Mouse (Mus musculus): ENCODE measurements at regions not wholly inside any gene's neighbourhood (a gene's known extent, or its start where the extent isn't known, plus 50 kb on each side); places are given as distances from the start of the nearest gene placed in this dataset.

GRCm38 (mm10) chr4:68284845-68285244, 669.4 kb downstream of the Brinp1 start:
- Histone ChIP-seq H3K4me2 (replicated peaks; ENCODE audit: low read depth, low read length) (no peak overlapping the region), H3K4me3 (ENCODE audit: low read depth, low read length) (no peak overlapping the region), H3K4me1 (replicated peaks; ENCODE audit: control insufficient read depth, insufficient read depth, low read length) (no peaks in the 10 kb centered on the region), H3K36me3 (ENCODE audit: control insufficient read depth, insufficient read depth, low read length) (no peaks in the 10 kb centered on the region), H3K9ac (ENCODE audit: low read depth, low read length) (no peak overlapping the region), H3K27ac (ENCODE audit: low read depth, low read length) (no peak overlapping the region), H3K9me3 (ENCODE audit: control insufficient read depth, low read length) (no peaks in the 10 kb centered on the region), H3K27me3 (ENCODE audit: control insufficient read depth, insufficient read depth, low read length) (no peaks in the 10 kb centered on the region)
- DNase-seq (ENCODE audit: low spot score) (no peak), ATAC-seq (ENCODE audit: low FRiP score) (no peak)
- 49% methylated on average over 1 of the region's 1 CpGs for WGBS

GRCm38 (mm10) chr4:68280903-68281302, 673.3 kb downstream of the Brinp1 start:
- Histone ChIP-seq H3K36me3 (ENCODE audit: control insufficient read depth, insufficient read depth, low read length) (no peaks in the 10 kb centered on the region), H3K4me3 (ENCODE audit: low read depth, low read length) (no peak overlapping the region), H3K27me3 (ENCODE audit: control insufficient read depth, insufficient read depth, low read length) (no peaks in the 10 kb centered on the region), H3K4me2 (replicated peaks; ENCODE audit: low read depth, low read length) (no peak overlapping the region), H3K27ac (ENCODE audit: low read depth, low read length) (no peak overlapping the region), H3K9ac (ENCODE audit: low read depth, low read length) (no peak overlapping the region), H3K9me3 (ENCODE audit: control insufficient read depth, low read length) (no peaks in the 10 kb centered on the region), H3K4me1 (replicated peaks; ENCODE audit: control insufficient read depth, insufficient read depth, low read length) (no peaks in the 10 kb centered on the region)
- 88% methylated on average over 1 of the region's 1 CpGs for WGBS
- no peak for DNase-seq (ENCODE audit: low spot score)
- ATAC-seq (ENCODE audit: low FRiP score): no peak

DNA sequence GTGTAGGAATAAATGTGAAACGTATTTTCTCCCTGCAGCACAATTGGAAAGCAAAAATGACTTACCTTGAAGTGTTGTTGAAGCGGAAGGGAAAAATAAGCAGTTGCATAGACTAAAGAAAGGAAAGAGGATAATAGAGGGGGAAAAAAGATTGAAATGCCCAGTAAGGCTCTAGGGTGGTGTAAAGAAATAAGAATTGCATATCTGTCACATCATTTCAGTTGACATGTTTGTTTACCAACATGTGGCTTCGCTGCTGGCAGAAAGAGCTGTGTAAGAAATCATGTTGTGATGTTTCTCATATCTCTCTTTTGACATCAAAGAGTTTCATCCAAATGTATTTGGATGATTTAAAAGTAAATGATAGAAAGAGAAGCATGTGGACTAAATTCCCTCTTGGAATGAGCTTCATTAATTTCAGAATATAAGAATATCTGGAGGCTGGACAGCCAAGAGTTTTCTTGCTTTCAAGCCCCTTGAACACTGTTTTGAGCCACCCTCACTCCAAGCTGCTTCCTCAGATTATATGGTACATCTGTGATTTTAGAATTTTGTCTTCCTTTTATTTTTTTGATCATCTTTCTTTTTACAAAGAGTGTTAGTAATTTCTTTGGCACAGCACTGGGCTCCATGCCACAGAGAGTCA, 679.0 kb downstream of the Brinp1 start:
- no peaks in the 10 kb centered on the region for H3K36me3 ChIP-seq (ENCODE audit: control insufficient read depth, insufficient read depth, low read length)
- no peak overlapping the region for H3K27ac ChIP-seq (ENCODE audit: low read depth, low read length)
- no peak overlapping the region for H3K9ac ChIP-seq (ENCODE audit: low read depth, low read length)
- no peak overlapping the region for H3K4me3 ChIP-seq (ENCODE audit: low read depth, low read length)
- no peaks in the 10 kb centered on the region for H3K9me3 ChIP-seq (ENCODE audit: control insufficient read depth, low read length)
- no peaks in the 10 kb centered on the region for H3K4me1 ChIP-seq (replicated peaks; ENCODE audit: control insufficient read depth, insufficient read depth, low read length)
- DNase-seq (ENCODE audit: low spot score): no peak
- ATAC-seq (ENCODE audit: low FRiP score): no peak
- 88% methylated on average over 3 of the region's 3 CpGs for WGBS
- no peaks in the 10 kb centered on the region for H3K27me3 ChIP-seq (ENCODE audit: control insufficient read depth, insufficient read depth, low read length)
- H3K4me2 ChIP-seq (replicated peaks; ENCODE audit: low read depth, low read length): no peak overlapping the region

Data from hindbrain, embryonic 11.5 days (tissue).